Mouse (Mus musculus) forebrain, postnatal 0 days (tissue): Measurements from ENCODE around the gene Thtpa. TPM values are rescaled to one million over a fixed set of nuclear protein-coding genes. Genes with fewer than 3 reads are reported as not detected.

Experiments
- ATAC-seq: fragments of 200-750 bp; cut with Nextera tagmentation; 2 replicates; pipeline ENCODE4 v1.8.0; 2017; ENCODE audit warnings: mild to moderate bottlenecking, moderate library complexity
- DNase-seq: peaks from one replicate; pipeline ENCODE4 v3.0.0-alpha.2; 2015
- H3K27ac ChIP-seq: fragments of 300-500 bp; sonication (generic); 2 replicates; pipeline ENCODE4 v1.5.1; 2014; ENCODE audit warnings: low read depth, mild to moderate bottlenecking, antibody characterized with exemption, low read length, moderate library complexity, mixed read lengths
- H3K27me3 ChIP-seq: fragments of 300-500 bp; sonication (generic); 2 replicates; pipeline ENCODE4 v1.6.1; 2014; ENCODE audit warnings: mild to moderate bottlenecking, low read length, mixed read lengths; ENCODE audit not compliant: insufficient read depth
- H3K36me3 ChIP-seq: fragments of 300-500 bp; sonication (generic); 2 replicates; pipeline ENCODE4 v1.6.1; 2014; ENCODE audit warnings: mild to moderate bottlenecking, moderate library complexity; ENCODE audit not compliant: insufficient read depth
- H3K4me1 ChIP-seq: fragments of 300-500 bp; sonication (generic); 2 replicates; pipeline ENCODE4 v1.6.1; 2014; ENCODE audit warnings: antibody characterized with exemption; ENCODE audit not compliant: insufficient read depth
- H3K4me2 ChIP-seq: fragments of 300-500 bp; sonication (generic); 2 replicates; pipeline ENCODE4 v1.6.1; 2014; ENCODE audit warnings: low read depth, mild to moderate bottlenecking, moderate library complexity
- H3K4me3 ChIP-seq: fragments of 300-500 bp; sonication (generic); 2 replicates; pipeline ENCODE4 v1.5.1; 2014; ENCODE audit warnings: low read depth, low read length, mixed read lengths
- H3K9ac ChIP-seq: fragments of 300-500 bp; sonication (generic); 2 replicates; pipeline ENCODE4 v1.6.1; 2014; ENCODE audit warnings: mild to moderate bottlenecking
- H3K9me3 ChIP-seq: fragments of 300-500 bp; sonication (generic); 2 replicates; pipeline ENCODE4 v1.6.1; 2016; ENCODE audit warnings: low read length
- CTCF ChIP-seq: sonication (generic); IDR thresholded peaks from 2 replicates; pipeline ENCODE4 v1.5.1; 2016; ENCODE audit warnings: antibody characterized with exemption, control low read depth, low read depth
- WGBS: fragments of 180-500 bp; shearing (Covaris S2); extraction: QIAGEN DNeasy Blood & Tissue Kit; methylation state at CpG from one replicate; pipeline ENCODE4 v1.1.7; 2014; 5-methylcytosine and 5-hydroxymethylcytosine counted together
- polyA plus RNA-seq: library from polyadenylated mRNA; unstranded; fragments of >200 nt; fragmentation: Nextera tagmentation; extraction: Ambion mirVana; gene quantifications from 2 replicates; pipeline ENCODE4 v1.2.1, GENCODE M21; 2015
- total RNA-seq: library from RNA; depleted of rRNA; stranded (reverse); fragments of >200 nt; gene quantifications from 2 replicates; pipeline ENCODE4 v1.2.3, GENCODE M21; 2014

Gene Thtpa
- total and polyA plus RNA-seq, 2 experiments from 2014 or later, result 47.2 to 49.0 TPM

GRCm38 (mm10) chr14:55077481-55078365 lies 16.9 kb upstream of the Thtpa start:
- ATAC-seq, result peak; percentile 60
- Histone ChIP-seq H3K4me3 (no peak overlapping the region), H3K27ac (peak overlapping the region; percentile 90), H3K9me3 (no peaks in the 10 kb centered on the region), H3K9ac (peak overlapping the region; percentile 47), H3K4me1 (peaks cover 13% of the 10 kb centered on the region), H3K4me2 (peak overlapping the region; percentile 15; the same call in 1 of the 2 replicates), H3K36me3 (peaks cover 26% of the 10 kb centered on the region), H3K27me3 (no peaks in the 10 kb centered on the region)
- DNase-seq, result peak; percentile 66
- 8% methylated on average over 15 of the region's 15 CpGs for WGBS
- TF ChIP-seq CTCF, result no peak

GRCm38 (mm10) chr14:55078366-55078989 lies 16.1 kb upstream of the Thtpa start:
- H3K9ac ChIP-seq, result peak overlapping the region; percentile 47
- no peak overlapping the region for H3K4me3 ChIP-seq
- peaks cover 19% of the 10 kb centered on the region for H3K36me3 ChIP-seq
- H3K27me3 ChIP-seq, result no peaks in the 10 kb centered on the region
- peak overlapping the region; percentile 15; the same call in 1 of the 2 replicates for H3K4me2 ChIP-seq
- ATAC-seq (peak; percentile 32), DNase-seq (peak; percentile 57)
- H3K9me3 ChIP-seq, result no peaks in the 10 kb centered on the region
- peaks cover 13% of the 10 kb centered on the region for H3K4me1 ChIP-seq
- no peak for TF ChIP-seq CTCF
- peak overlapping the region; percentile 90 for H3K27ac ChIP-seq
- WGBS, result 9% methylated on average over 23 of the region's 23 CpGs

- peak overlapping the region; percentile 47; the same call in 1 of the 2 replicates for H3K9ac ChIP-seq
- 17% methylated on average over 8 of the region's 8 CpGs for WGBS
- no peaks in the 10 kb centered on the region for H3K27me3 ChIP-seq
- peak; percentile 90 for DNase-seq
- TF ChIP-seq CTCF, result peak; percentile 94
- no peak overlapping the region for H3K4me2 ChIP-seq
- H3K27ac ChIP-seq, result peak overlapping the region; percentile 90
- peak; percentile 60 for ATAC-seq
- no peaks in the 10 kb centered on the region for H3K9me3 ChIP-seq
- peaks cover 10% of the 10 kb centered on the region; the same call in 1 of the 2 replicates for H3K36me3 ChIP-seq
- H3K4me3 ChIP-seq, result no peak overlapping the region
- H3K4me1 ChIP-seq, result peaks cover 13% of the 10 kb centered on the region
These were observed 15.2 kb upstream of the Thtpa start for GRCm38 (mm10) chr14:55079214-55079970.

- 31% methylated on average over 5 of the region's 5 CpGs for WGBS
- H3K9me3 ChIP-seq, result no peaks in the 10 kb centered on the region
- H3K27me3 ChIP-seq, result no peaks in the 10 kb centered on the region
- no peaks in the 10 kb centered on the region; the same call in 1 of the 2 replicates for H3K36me3 ChIP-seq
- no peak overlapping the region for H3K4me2 ChIP-seq
- peak overlapping the region; percentile 45; the same call in 1 of the 2 replicates for H3K27ac ChIP-seq
- H3K4me1 ChIP-seq, result peaks cover 21% of the 10 kb centered on the region
- ATAC-seq (no peak), DNase-seq (no peak)
- no peak overlapping the region for H3K4me3 ChIP-seq
- H3K9ac ChIP-seq, result 0 out of 2 replicates have a peak overlapping the region, but pooled peaks have one; percentile 1
- no peak for TF ChIP-seq CTCF
These were observed 13.5 kb upstream of the Thtpa start for GRCm38 (mm10) chr14:55081105-55081504.

- WGBS, result 62% methylated on average over 6 of the region's 6 CpGs
- Histone ChIP-seq H3K4me2 (no peak overlapping the region), H3K27ac (no peak overlapping the region), H3K4me1 (peaks cover 17% of the 10 kb centered on the region), H3K9ac (no peak overlapping the region), H3K36me3 (no peaks in the 10 kb centered on the region; the same call in 1 of the 2 replicates), H3K27me3 (no peaks in the 10 kb centered on the region), H3K9me3 (no peaks in the 10 kb centered on the region), H3K4me3 (no peak overlapping the region)
- TF ChIP-seq CTCF, result no peak
- ATAC-seq (no peak), DNase-seq (no peak)
These were observed 11.1 kb upstream of the Thtpa start for GRCm38 (mm10) chr14:55083481-55083880.

GRCm38 (mm10) chr14:55085324-55086008 lies 9.1 kb upstream of the Thtpa start:
- 0 out of 2 replicates have a peak overlapping the region, but pooled peaks have one; percentile 6 for H3K9ac ChIP-seq
- 25% methylated on average over 9 of the region's 9 CpGs for WGBS
- peaks cover 28% of the 10 kb centered on the region for H3K4me1 ChIP-seq
- H3K4me2 ChIP-seq, result no peak overlapping the region
- H3K4me3 ChIP-seq, result no peak overlapping the region
- DNase-seq (no peak), ATAC-seq (peak; percentile 56)
- no peaks in the 10 kb centered on the region; the same call in 1 of the 2 replicates for H3K36me3 ChIP-seq
- H3K27me3 ChIP-seq, result no peaks in the 10 kb centered on the region
- H3K27ac ChIP-seq, result peak overlapping the region; percentile 31; the same call in 1 of the 2 replicates
- no peak for TF ChIP-seq CTCF
- H3K9me3 ChIP-seq, result no peaks in the 10 kb centered on the region
